Mouse (Mus musculus): ENCODE results near the gene Olfr148. TPM values are rescaled to one million over a fixed set of nuclear protein-coding genes. Genes with fewer than 3 reads are reported as not detected.

Olfr148 gene
- polyA plus RNA-seq (2012; ENCODE audit: insufficient read depth, insufficient read length, missing spikeins) = not detected in 2 replicates

DNA sequence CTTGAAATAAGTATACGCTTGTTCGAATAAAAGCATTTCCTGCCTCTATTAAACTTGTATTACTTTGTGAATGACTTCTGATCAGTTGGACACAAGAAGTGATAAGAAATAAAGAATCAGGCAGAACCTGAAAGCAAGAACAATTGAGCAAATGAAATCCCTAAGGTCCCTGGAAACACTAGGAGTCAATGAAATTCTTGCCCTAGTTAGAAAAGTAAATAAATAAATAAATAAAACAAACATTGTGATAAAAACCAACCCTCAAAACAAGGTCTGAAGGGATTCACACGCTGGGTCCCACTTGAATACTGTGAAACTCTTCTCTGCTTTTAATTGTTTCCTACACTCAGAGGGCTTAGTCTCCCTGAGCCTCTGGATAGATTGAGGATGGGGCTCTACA lies at the start of gene Olfr148:
Gene Olfr148, plus strand, starts transcription at position 301 of the 400 bp plus-strand sequence.
- Histone ChIP-seq H3K27ac (ENCODE audit: insufficient read depth, low read depth, low read length) (no peak within 1 kb of the TSS), H3K4me1 (ENCODE audit: control insufficient read depth, insufficient read depth, low read length) (no peaks in the 10 kb centered on the region), H3K4me3 (ENCODE audit: insufficient read depth, low read length) (no peak within 1 kb of the TSS)
- TF ChIP-seq CTCF (IDR thresholded peaks at IDR 0.05; ENCODE audit: low read depth, low read length) (no peak), POLR2A (IDR thresholded peaks at IDR 0.05; ENCODE audit: borderline replicate concordance, low read depth, low read length) (no peak)

DNA sequence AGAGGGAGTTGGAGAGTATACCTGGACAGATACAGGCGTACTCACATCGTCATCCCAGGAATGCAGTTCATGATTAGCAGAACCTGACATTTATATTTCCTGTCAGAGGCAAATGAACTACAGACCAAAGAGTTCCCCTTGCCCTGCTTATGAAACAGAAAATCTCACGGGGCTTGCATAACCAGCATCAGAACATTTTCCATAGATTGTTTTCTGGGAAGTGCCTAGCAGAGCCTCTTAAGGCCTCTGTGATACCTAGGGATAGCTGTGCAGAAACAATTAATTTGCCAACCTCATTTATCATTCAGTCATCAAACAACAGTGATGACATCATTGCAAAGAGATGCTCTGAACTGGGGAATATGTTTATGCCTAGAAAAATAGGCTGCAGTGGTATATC lies 35.0 kb upstream of the Olfr148 start, which contains the start of gene Olfr959:
Gene Olfr959, minus strand, starts transcription at position 101 of the 400 bp plus-strand sequence.
- TF ChIP-seq CTCF (IDR thresholded peaks at IDR 0.05; ENCODE audit: low read depth, low read length) (no peak), POLR2A (IDR thresholded peaks at IDR 0.05; ENCODE audit: borderline replicate concordance, low read depth, low read length) (no peak)
- H3K27ac ChIP-seq (ENCODE audit: insufficient read depth, low read depth, low read length) = no peak within 1 kb of the TSS
- H3K4me3 ChIP-seq (ENCODE audit: insufficient read depth, low read length) = no peak within 1 kb of the TSS
- no peaks in the 10 kb centered on the region for H3K4me1 ChIP-seq (ENCODE audit: control insufficient read depth, insufficient read depth, low read length)

DNA sequence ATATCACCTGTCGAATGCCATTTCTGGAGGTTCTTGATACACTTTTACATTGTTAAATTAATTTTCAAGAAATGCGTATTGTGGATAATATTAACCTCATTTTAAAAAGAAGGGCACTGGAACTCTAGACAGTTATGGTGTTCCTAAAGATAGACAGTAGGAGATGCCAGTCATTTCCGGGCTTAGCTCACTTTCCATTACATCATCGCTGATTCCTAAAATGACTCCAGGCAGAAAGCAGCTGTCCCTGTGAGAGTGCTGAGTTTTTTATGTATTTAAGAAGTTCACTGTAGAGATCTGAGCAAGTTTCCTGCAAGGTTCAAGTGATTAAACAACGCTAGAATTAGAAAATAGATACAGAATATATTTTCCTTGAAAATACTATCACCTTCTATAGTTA lies 33.4 kb upstream of the Olfr148 start:
- no peaks in the 10 kb centered on the region for H3K4me1 ChIP-seq (ENCODE audit: control insufficient read depth, insufficient read depth, low read length)
- no peak for TF ChIP-seq POLR2A (IDR thresholded peaks at IDR 0.05; ENCODE audit: borderline replicate concordance, low read depth, low read length)
- no peak for TF ChIP-seq CTCF (IDR thresholded peaks at IDR 0.05; ENCODE audit: low read depth, low read length)
- H3K27ac ChIP-seq (ENCODE audit: insufficient read depth, low read depth, low read length) = no peak overlapping the region
- H3K4me3 ChIP-seq (ENCODE audit: insufficient read depth, low read length) = no peak overlapping the region

DNA sequence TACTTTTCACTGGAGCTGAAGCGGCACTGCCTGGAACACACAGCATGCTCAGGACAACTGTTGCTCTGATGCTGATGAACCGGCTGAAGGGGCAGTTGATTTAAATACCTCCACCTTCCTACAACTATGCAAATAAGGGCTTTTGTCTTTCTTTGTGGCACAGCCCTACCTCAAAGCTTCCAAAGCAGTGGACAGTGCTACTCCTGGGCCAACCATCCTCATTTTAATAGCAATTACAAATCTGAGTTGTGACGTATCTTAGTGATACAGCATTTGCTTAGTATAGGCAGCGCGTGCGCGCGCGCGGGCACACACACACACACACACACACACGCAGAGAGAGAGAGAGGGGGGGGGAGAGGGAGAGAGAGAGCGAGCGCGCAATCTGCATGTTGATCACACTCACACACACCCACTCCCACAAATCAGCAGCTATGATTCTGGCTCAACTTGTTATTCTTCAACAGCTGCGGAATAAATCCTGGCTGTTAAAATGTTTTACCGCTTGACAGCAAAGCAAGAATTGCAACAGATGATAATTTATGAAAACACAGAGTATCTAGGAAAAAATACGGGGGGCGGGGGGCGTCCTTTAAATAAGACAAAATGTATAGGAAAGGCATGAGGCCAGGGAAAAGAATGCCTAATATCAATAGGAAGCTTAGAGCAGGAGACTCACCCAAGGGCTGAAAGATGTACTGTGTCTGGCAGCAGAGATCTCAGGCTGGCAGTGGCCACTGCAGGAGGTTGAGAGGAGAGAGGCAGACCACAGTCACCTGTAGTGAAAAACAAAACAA lies 7.7 kb upstream of the Olfr148 start:
- Histone ChIP-seq H3K4me1 (ENCODE audit: control insufficient read depth, insufficient read depth, low read length) (peaks cover 8% of the 10 kb centered on the region), H3K27ac (ENCODE audit: insufficient read depth, low read depth, low read length) (no peak overlapping the region), H3K4me3 (ENCODE audit: insufficient read depth, low read length) (peak overlapping the region; percentile 16; the same call in 1 of the 2 replicates)
- TF ChIP-seq POLR2A (IDR thresholded peaks at IDR 0.05; ENCODE audit: borderline replicate concordance, low read depth, low read length) (no peak), CTCF (IDR thresholded peaks at IDR 0.05; ENCODE audit: low read depth, low read length) (no peak)

DNA sequence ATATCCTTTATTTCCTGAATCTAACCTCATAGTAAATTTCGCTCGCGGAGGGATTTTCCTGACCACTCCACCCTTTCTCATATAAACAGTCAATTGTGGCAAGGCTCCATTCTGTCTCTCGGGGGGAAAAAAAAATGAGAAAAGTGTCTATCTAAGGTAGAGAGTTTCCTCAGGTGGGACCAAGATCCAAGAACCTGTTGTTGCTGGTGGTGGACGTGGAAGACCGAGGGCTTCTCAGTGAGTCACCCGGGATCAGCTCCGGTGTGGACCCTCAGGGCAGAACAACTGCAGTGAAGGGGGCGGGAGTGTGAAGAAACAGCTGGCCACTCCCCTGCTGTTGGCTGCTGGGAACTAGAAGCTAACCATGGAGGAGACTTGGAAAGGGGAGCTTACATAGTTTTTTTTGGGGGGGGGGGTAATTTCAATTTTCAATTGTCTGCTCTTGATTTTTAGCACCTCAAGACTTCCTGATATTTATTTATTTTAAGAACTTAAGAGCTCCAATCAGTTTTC lies 7.1 kb upstream of the Olfr148 start:
- Histone ChIP-seq H3K4me3 (ENCODE audit: insufficient read depth, low read length) (peak overlapping the region; percentile 11; the same call in 1 of the 2 replicates), H3K4me1 (ENCODE audit: control insufficient read depth, insufficient read depth, low read length) (peaks cover 8% of the 10 kb centered on the region), H3K27ac (ENCODE audit: insufficient read depth, low read depth, low read length) (no peak overlapping the region)
- TF ChIP-seq CTCF (IDR thresholded peaks at IDR 0.05; ENCODE audit: low read depth, low read length) (no peak), POLR2A (IDR thresholded peaks at IDR 0.05; ENCODE audit: borderline replicate concordance, low read depth, low read length) (no peak)

DNA sequence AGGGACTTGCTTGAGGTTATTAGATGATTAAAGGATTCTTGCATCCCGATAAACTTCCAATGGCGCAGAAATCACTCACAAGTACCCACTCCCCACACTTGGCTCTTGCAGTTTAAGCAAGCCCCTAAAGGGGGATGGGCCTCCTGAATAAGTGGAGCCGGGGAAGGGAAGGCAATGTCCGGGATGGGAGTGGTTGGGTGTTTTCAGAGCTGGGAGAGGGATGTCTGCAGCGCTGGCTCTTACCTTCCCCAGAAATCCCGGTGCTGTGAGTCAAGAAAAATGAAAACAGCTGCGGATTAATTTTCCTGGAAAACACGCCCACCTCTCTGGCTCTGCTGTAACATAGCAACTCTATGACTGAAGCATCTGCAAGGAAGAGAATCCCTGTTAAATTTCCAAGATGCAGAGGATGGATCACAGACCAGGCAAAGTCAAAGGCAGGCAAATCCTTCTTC lies 6.4 kb upstream of the Olfr148 start, which contains the start of gene AW551984:
Gene AW551984, minus strand, starts transcription at position 405 of the 455 bp plus-strand sequence.
- Histone ChIP-seq H3K4me3 (ENCODE audit: insufficient read depth, low read length) (peak within 1 kb of the TSS; percentile 46), H3K27ac (ENCODE audit: insufficient read depth, low read depth, low read length) (no peak within 1 kb of the TSS), H3K4me1 (ENCODE audit: control insufficient read depth, insufficient read depth, low read length) (peaks cover 8% of the 10 kb centered on the region)
- no peak for TF ChIP-seq POLR2A (IDR thresholded peaks at IDR 0.05; ENCODE audit: borderline replicate concordance, low read depth, low read length)
- no peak for TF ChIP-seq CTCF (IDR thresholded peaks at IDR 0.05; ENCODE audit: low read depth, low read length)

DNA sequence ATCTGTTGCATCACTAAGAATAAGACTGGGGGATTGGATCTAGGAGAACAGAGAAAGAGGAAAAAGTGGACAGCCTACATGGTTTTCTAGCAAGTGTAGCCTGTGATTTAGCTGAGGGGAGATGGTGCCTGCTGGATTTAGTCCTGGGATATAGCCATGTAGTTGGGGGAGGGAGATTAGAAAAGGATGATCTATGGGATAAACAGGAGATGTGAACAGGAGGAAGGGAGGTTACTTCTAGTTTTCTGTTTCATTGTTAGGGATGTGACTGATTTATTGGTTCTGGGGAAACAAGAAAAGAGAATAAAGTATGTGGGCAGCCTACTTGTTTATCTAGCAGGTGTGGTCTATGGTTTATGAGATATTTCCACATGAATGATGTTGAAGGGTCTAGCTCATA lies 2.0 kb upstream of the Olfr148 start:
- H3K4me3 ChIP-seq (ENCODE audit: insufficient read depth, low read length) = no peak overlapping the region
- peaks cover 5% of the 10 kb centered on the region for H3K4me1 ChIP-seq (ENCODE audit: control insufficient read depth, insufficient read depth, low read length)
- H3K27ac ChIP-seq (ENCODE audit: insufficient read depth, low read depth, low read length) = no peak overlapping the region
- TF ChIP-seq CTCF (IDR thresholded peaks at IDR 0.05; ENCODE audit: low read depth, low read length) = no peak
- TF ChIP-seq POLR2A (IDR thresholded peaks at IDR 0.05; ENCODE audit: borderline replicate concordance, low read depth, low read length) = no peak

DNA sequence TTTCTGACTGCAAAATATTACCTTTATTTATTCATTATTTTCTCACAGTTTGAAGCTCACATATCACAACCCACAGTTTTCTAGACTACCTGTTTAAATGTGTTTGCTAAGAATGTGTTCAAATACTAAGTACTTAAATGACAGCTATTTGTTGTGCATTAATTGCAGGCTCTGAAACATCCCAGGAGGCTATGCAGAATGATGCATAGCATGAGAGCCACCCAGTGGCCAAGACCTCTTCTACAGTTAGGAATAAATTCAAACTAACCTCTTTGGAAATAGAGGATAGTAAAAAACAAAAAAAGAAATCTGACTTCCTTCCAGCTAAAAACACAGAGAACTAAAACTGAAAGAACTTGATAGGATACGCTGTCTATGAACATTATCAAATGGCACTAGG lies 1.5 kb downstream of the Olfr148 start:
- Histone ChIP-seq H3K4me3 (ENCODE audit: insufficient read depth, low read length) (no peak overlapping the region), H3K27ac (ENCODE audit: insufficient read depth, low read depth, low read length) (no peak overlapping the region), H3K4me1 (ENCODE audit: control insufficient read depth, insufficient read depth, low read length) (no peaks in the 10 kb centered on the region)
- no peak for TF ChIP-seq CTCF (IDR thresholded peaks at IDR 0.05; ENCODE audit: low read depth, low read length)
- TF ChIP-seq POLR2A (IDR thresholded peaks at IDR 0.05; ENCODE audit: borderline replicate concordance, low read depth, low read length) = no peak

DNA sequence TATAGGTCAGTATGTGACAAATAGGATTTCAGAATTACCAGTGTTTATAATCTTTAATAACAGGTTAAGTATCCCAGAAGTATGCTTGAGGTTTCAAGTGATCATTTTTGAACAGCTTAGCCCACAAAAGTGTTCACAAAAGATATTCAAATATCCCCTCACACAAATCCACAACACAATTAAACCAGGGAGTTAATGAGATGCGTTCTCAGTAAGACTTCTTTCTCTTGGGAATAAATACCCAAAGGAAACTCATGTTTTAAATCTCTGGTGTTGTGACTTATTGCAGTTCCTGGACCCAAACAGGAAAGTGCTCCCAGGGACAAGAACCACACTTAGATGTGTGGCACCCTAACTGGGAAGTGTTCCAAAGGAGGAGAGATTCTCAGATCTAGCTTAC lies 10.6 kb downstream of the Olfr148 start, which contains the start of gene Olfr960:
Gene Olfr960, plus strand, starts transcription at position 301 of the 400 bp plus-strand sequence.
- H3K27ac ChIP-seq (ENCODE audit: insufficient read depth, low read depth, low read length) = no peak within 1 kb of the TSS
- TF ChIP-seq CTCF (IDR thresholded peaks at IDR 0.05; ENCODE audit: low read depth, low read length) = no peak
- TF ChIP-seq POLR2A (IDR thresholded peaks at IDR 0.05; ENCODE audit: borderline replicate concordance, low read depth, low read length) = no peak

DNA sequence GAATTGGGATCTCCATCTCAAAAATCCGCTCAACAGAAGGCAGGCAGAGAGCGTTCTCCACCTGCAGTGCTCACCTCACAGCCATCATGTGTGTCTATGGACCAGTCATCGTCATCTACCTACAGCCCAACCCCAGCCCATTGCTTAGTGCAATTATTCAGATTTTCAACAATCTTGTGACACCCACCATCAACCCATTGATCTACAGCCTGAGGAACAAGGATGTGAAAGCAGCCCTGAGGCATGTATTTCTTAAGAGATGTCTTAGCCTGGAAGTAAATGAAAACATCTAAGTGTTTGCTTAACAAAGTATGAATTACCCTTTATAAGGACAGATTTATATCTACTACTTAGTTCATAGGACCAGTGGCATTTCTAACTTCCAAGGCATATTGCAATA lies 13.3 kb downstream of the Olfr148 start:
- Histone ChIP-seq H3K4me1 (ENCODE audit: control insufficient read depth, insufficient read depth, low read length) (peaks cover 4% of the 10 kb centered on the region), H3K27ac (ENCODE audit: insufficient read depth, low read depth, low read length) (no peak overlapping the region), H3K4me3 (ENCODE audit: insufficient read depth, low read length) (no peak overlapping the region)
- TF ChIP-seq CTCF (IDR thresholded peaks at IDR 0.05; ENCODE audit: low read depth, low read length) = no peak

More for the DNA sequence above, 10.6 kb downstream of the Olfr148 start, which contains the start of gene Olfr960:
- no peaks in the 10 kb centered on the region for H3K4me1 ChIP-seq (ENCODE audit: control insufficient read depth, insufficient read depth, low read length)
- H3K4me3 ChIP-seq (ENCODE audit: insufficient read depth, low read length) = no peak within 1 kb of the TSS

Measured in bone marrow macrophage, adult 2 months (primary cell).